ENCODE assay signal across 8 mouse cellular contexts in genomic region chr4:28814476-28814815, GRCm38 (mm10). TPM values are rescaled to one million over a fixed set of nuclear protein-coding genes. Genes with fewer than 3 reads are reported as not detected.
DNase-seq lines count a peak whose midpoint lies in the region; ATAC-seq lines count a peak whose summit lies in the region.

No protein-coding gene starts in this region.

- 0 out of 2 replicates have a peak overlapping the region, but pooled peaks have one; percentile 82 for H3K27ac ChIP-seq in kidney, embryonic 15.5 days
- peak overlapping the region; percentile 87; the same call in 1 of the 2 replicates for H3K27ac ChIP-seq in embryonic facial prominence, embryonic 11.5 days (replicated peaks; ENCODE audit: low read depth, low read length)
- H3K27ac ChIP-seq in hindbrain, embryonic 14.5 days = peak overlapping the region; percentile 97
- peak overlapping the region; percentile 96 for H3K27ac ChIP-seq in midbrain, embryonic 13.5 days

- H3K36me3 ChIP-seq in kidney, embryonic 15.5 days = no peaks in the 10 kb centered on the region
- H3K36me3 ChIP-seq in embryonic facial prominence, embryonic 11.5 days (replicated peaks; ENCODE audit: control insufficient read depth, insufficient read depth, low read depth, low read length) = no peaks in the 10 kb centered on the region
- no peaks in the 10 kb centered on the region for H3K36me3 ChIP-seq in hindbrain, embryonic 14.5 days (replicated peaks; ENCODE audit: control insufficient read depth, insufficient read depth)
- no peaks in the 10 kb centered on the region for H3K36me3 ChIP-seq in midbrain, embryonic 13.5 days

- no peaks in the 10 kb centered on the region for H3K27me3 ChIP-seq in kidney, embryonic 15.5 days
- no peaks in the 10 kb centered on the region for H3K27me3 ChIP-seq in embryonic facial prominence, embryonic 11.5 days (ENCODE audit: control insufficient read depth, insufficient read depth, low read length)
- no peaks in the 10 kb centered on the region for H3K27me3 ChIP-seq in hindbrain, embryonic 14.5 days (ENCODE audit: control insufficient read depth, insufficient read depth, low read length)
- peaks cover 9% of the 10 kb centered on the region for H3K27me3 ChIP-seq in midbrain, embryonic 13.5 days

- peak overlapping the region; percentile 80 for H3K4me3 ChIP-seq in kidney, embryonic 15.5 days (replicated peaks)
- H3K4me3 ChIP-seq in embryonic facial prominence, embryonic 11.5 days (ENCODE audit: low read depth, low read length) = peak overlapping the region; percentile 72
- H3K4me3 ChIP-seq in hindbrain, embryonic 14.5 days (replicated peaks; ENCODE audit: low read length) = peak overlapping the region; percentile 87
- peak overlapping the region; percentile 77 for H3K4me3 ChIP-seq in midbrain, embryonic 13.5 days (replicated peaks)

- no peaks in the 10 kb centered on the region for H3K9me3 ChIP-seq in kidney, embryonic 15.5 days (replicated peaks)
- H3K9me3 ChIP-seq in embryonic facial prominence, embryonic 11.5 days (replicated peaks; ENCODE audit: control insufficient read depth, low read length) = no peaks in the 10 kb centered on the region
- H3K9me3 ChIP-seq in hindbrain, embryonic 14.5 days (ENCODE audit: control insufficient read depth, low read length) = no peaks in the 10 kb centered on the region
- H3K9me3 ChIP-seq in midbrain, embryonic 13.5 days = no peaks in the 10 kb centered on the region

- H3K9ac ChIP-seq in kidney, embryonic 15.5 days = peak overlapping the region; percentile 78
- H3K9ac ChIP-seq in embryonic facial prominence, embryonic 11.5 days (replicated peaks; ENCODE audit: low read length) = peak overlapping the region; percentile 95
- H3K9ac ChIP-seq in hindbrain, embryonic 14.5 days = peak overlapping the region; percentile 93
- peak overlapping the region; percentile 91 for H3K9ac ChIP-seq in midbrain, embryonic 13.5 days (replicated peaks)

- WGBS in kidney, embryonic 15.5 days = under 1% methylated on average over 8 of the region's 8 CpGs
- 1% methylated on average over 8 of the region's 8 CpGs for WGBS in embryonic facial prominence, embryonic 11.5 days
- WGBS in hindbrain, embryonic 14.5 days = 0% methylated on average over 8 of the region's 8 CpGs
- WGBS in midbrain, embryonic 13.5 days = under 1% methylated on average over 8 of the region's 8 CpGs

- H3K4me1 ChIP-seq in kidney, embryonic 15.5 days = peaks cover 12% of the 10 kb centered on the region; the same call in 1 of the 2 replicates
- H3K4me1 ChIP-seq in embryonic facial prominence, embryonic 11.5 days (ENCODE audit: control insufficient read depth, insufficient read depth, low read length) = no peaks in the 10 kb centered on the region
- H3K4me1 ChIP-seq in hindbrain, embryonic 14.5 days (replicated peaks; ENCODE audit: control insufficient read depth, insufficient read depth, low read length) = no peaks in the 10 kb centered on the region; the same call in 1 of the 2 replicates
- H3K4me1 ChIP-seq in midbrain, embryonic 13.5 days (replicated peaks) = peaks cover 7% of the 10 kb centered on the region

- DNase-seq in kidney, postnatal 36 days = no peak
- DNase-seq in embryonic facial prominence, embryonic 11.5 days (ENCODE audit: low spot score) = peak; percentile 52
- peak; percentile 67 for DNase-seq in hindbrain, embryonic 14.5 days (ENCODE audit: low spot score)
- DNase-seq in layer of hippocampus, postnatal 36 days = no peak
- no peak for DNase-seq in gastrocnemius, adult 18-20 months (ENCODE audit: low spot score)

- peak overlapping the region; percentile 92 for H3K4me2 ChIP-seq in kidney, embryonic 15.5 days
- H3K4me2 ChIP-seq in embryonic facial prominence, embryonic 11.5 days (ENCODE audit: low read depth, low read length) = peak overlapping the region; percentile 82
- H3K4me2 ChIP-seq in hindbrain, embryonic 14.5 days (replicated peaks) = peak overlapping the region; percentile 69
- peak overlapping the region; percentile 78 for H3K4me2 ChIP-seq in midbrain, embryonic 13.5 days (replicated peaks)

- ATAC-seq in kidney, embryonic 15.5 days (replicated peaks; ENCODE audit: low FRiP score) = no peak
- no peak for ATAC-seq in embryonic facial prominence, embryonic 11.5 days (replicated peaks; ENCODE audit: insufficient number of reproducible peaks, low FRiP score, low TSS enrichment, low read depth)
- ATAC-seq in hindbrain, embryonic 14.5 days (ENCODE audit: low FRiP score) = peak; percentile 0; the same call in 1 of the 2 replicates
- peak; percentile 7; the same call in 1 of the 2 replicates for ATAC-seq in midbrain, embryonic 13.5 days
- ATAC-seq in megakaryocyte-erythroid progenitor cell, adult 5-6 weeks (replicated peaks; ENCODE audit: low FRiP score, low TSS enrichment, poor library complexity, severe bottlenecking) = no peak

RNA-seq across cellular contexts. Expression of gene Epha7, which starts 1.5 kb away (rescaled TPM):
- 34.7 and 40.8 TPM in 2 replicates for polyA plus RNA-seq in kidney, embryonic 15.5 days (2015; fragmentation: Nextera tagmentation; extraction: Ambion mirVana)
- polyA plus RNA-seq in embryonic facial prominence, embryonic 11.5 days (2014; fragmentation: Nextera tagmentation; extraction: Ambion mirVana) = 56.6 and 57.9 TPM in 2 replicates
- polyA plus RNA-seq in hindbrain, embryonic 14.5 days (2014; fragmentation: Nextera tagmentation; extraction: Ambion mirVana) = 68.6 and 74.6 TPM in 2 replicates
- polyA plus RNA-seq in midbrain, embryonic 13.5 days (2015; fragmentation: Nextera tagmentation; extraction: Ambion mirVana) = 61.2 and 69.2 TPM in 2 replicates
- 100 to 1,000 TPM; 206 to 208 TPM for total RNA-seq in layer of hippocampus, postnatal 36 days (2021)
- total RNA-seq in gastrocnemius, adult 18-20 months (2021) = 1 to 10 TPM; 2.0 to 2.7 TPM
- total RNA-seq in megakaryocyte-erythroid progenitor cell, adult 5-6 weeks (2014; fragmentation: Nextera tagmentation) = 2.3 and 3.2 TPM in 2 replicates
- 1.8 and 2.8 TPM in 2 replicates for total RNA-seq in megakaryocyte-erythroid progenitor cell, adult 5-6 weeks (2017)

Comparison
In these comparisons a context has a peak if more than half of its experiments do, and no peak if none do; other contexts are left out.
1. ATAC-seq: peak in hindbrain, embryonic 14.5 days (single experiment) and midbrain, embryonic 13.5 days (single experiment); none in kidney, embryonic 15.5 days (single experiment), embryonic facial prominence, embryonic 11.5 days (single experiment) and megakaryocyte-erythroid progenitor cell, adult 5-6 weeks (single experiment).
2. DNase-seq: peak in embryonic facial prominence, embryonic 11.5 days (single experiment) and hindbrain, embryonic 14.5 days (single experiment); none in kidney, postnatal 36 days (0 of 2), layer of hippocampus, postnatal 36 days (0 of 2) and gastrocnemius, adult 18-20 months (single experiment).
3. Peak in every context shown above with its lines, with median percentiles within 50 percentile points of each other: H3K27ac ChIP-seq, H3K4me2 ChIP-seq, H3K4me3 ChIP-seq and H3K9ac ChIP-seq.